Mouse (Mus musculus): Measurements from ENCODE around the gene Lrg1.

The Lrg1 gene

GRCm38 (mm10) chr17:56159729-56160128 lies 37.9 kb upstream of the Lrg1 start:
- no peak overlapping the region for H3K4me3 ChIP-seq (replicated peaks; ENCODE audit: low read length)

GRCm38 (mm10) chr17:56153643-56154042 lies 31.8 kb upstream of the Lrg1 start:
- Histone ChIP-seq H3K4me1 (replicated peaks; ENCODE audit: low read depth, low read length) (peaks cover 10% of the 10 kb centered on the region), H3K9me3 (ENCODE audit: low read length) (no peaks in the 10 kb centered on the region), H3K4me3 (replicated peaks; ENCODE audit: low read length) (no peak overlapping the region), H3K27me3 (ENCODE audit: insufficient read depth, low read length) (peaks cover 94% of the 10 kb centered on the region), H3K36me3 (ENCODE audit: insufficient read depth, low read length) (no peaks in the 10 kb centered on the region)
- TF ChIP-seq CTCF (conservative IDR thresholded peaks at IDR 0.05; ENCODE audit: low read length) (no peak), NANOG (IDR thresholded peaks at IDR 0.05; ENCODE audit: borderline replicate concordance, low read length) (no peak), POU5F1 (IDR thresholded peaks at IDR 0.05; ENCODE audit: borderline replicate concordance, low read length) (no peak)

More at GRCm38 (mm10) chr17:56159729-56160128, 37.9 kb upstream of the Lrg1 start:
- Histone ChIP-seq H3K27me3 (ENCODE audit: insufficient read depth, low read length) (peaks cover 66% of the 10 kb centered on the region), H3K4me1 (replicated peaks; ENCODE audit: low read depth, low read length) (peaks cover 36% of the 10 kb centered on the region), H3K36me3 (ENCODE audit: insufficient read depth, low read length) (no peaks in the 10 kb centered on the region), H3K9me3 (ENCODE audit: low read length) (no peaks in the 10 kb centered on the region)
- TF ChIP-seq NANOG (IDR thresholded peaks at IDR 0.05; ENCODE audit: borderline replicate concordance, low read length) (no peak), CTCF (conservative IDR thresholded peaks at IDR 0.05; ENCODE audit: low read length) (peak; percentile 98)

DNA sequence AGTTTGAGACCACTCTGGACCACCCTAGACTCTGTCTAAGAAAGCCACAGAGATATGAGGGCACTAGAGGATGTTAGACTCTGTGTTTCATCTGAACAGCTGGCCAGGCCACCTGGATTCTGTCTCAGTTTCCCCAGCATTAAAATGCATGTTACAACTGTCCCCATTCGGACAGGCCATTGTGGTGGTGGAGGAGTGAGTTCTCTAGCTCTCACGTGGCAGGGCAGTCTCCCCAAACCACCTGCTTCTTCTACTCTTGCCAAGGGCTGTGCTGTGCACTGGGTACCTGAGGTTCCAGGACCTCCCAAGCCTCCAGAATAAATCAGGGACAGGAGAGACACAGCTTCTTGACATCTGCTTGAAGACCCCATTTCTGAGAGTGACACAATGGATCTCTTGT lies 28.1 kb upstream of the Lrg1 start:
- Histone ChIP-seq H3K9me3 (ENCODE audit: low read length) (no peaks in the 10 kb centered on the region), H3K4me1 (replicated peaks; ENCODE audit: low read depth, low read length) (peaks cover 33% of the 10 kb centered on the region), H3K4me3 (replicated peaks; ENCODE audit: low read length) (no peak overlapping the region), H3K36me3 (ENCODE audit: insufficient read depth, low read length) (no peaks in the 10 kb centered on the region), H3K27me3 (ENCODE audit: insufficient read depth, low read length) (peaks cover 94% of the 10 kb centered on the region)
- TF ChIP-seq POU5F1 (IDR thresholded peaks at IDR 0.05; ENCODE audit: borderline replicate concordance, low read length): no peak
- TF ChIP-seq NANOG (IDR thresholded peaks at IDR 0.05; ENCODE audit: borderline replicate concordance, low read length): no peak
- no peak for TF ChIP-seq CTCF (conservative IDR thresholded peaks at IDR 0.05; ENCODE audit: low read length)

GRCm38 (mm10) chr17:56148790-56149618 lies 27.2 kb upstream of the Lrg1 start:
- TF ChIP-seq POU5F1 (IDR thresholded peaks at IDR 0.05; ENCODE audit: borderline replicate concordance, low read length): no peak
- no peak for TF ChIP-seq NANOG (IDR thresholded peaks at IDR 0.05; ENCODE audit: borderline replicate concordance, low read length)
- no peak for TF ChIP-seq CTCF (conservative IDR thresholded peaks at IDR 0.05; ENCODE audit: low read length)
- Histone ChIP-seq H3K9me3 (ENCODE audit: low read length) (no peaks in the 10 kb centered on the region), H3K36me3 (ENCODE audit: insufficient read depth, low read length) (no peaks in the 10 kb centered on the region), H3K4me1 (replicated peaks; ENCODE audit: low read depth, low read length) (peaks cover 36% of the 10 kb centered on the region), H3K4me3 (replicated peaks; ENCODE audit: low read length) (peak overlapping the region; percentile 59), H3K27me3 (ENCODE audit: insufficient read depth, low read length) (peaks cover 94% of the 10 kb centered on the region)

GRCm38 (mm10) chr17:56148280-56148679 lies 26.5 kb upstream of the Lrg1 start:
- Histone ChIP-seq H3K4me1 (replicated peaks; ENCODE audit: low read depth, low read length) (peaks cover 40% of the 10 kb centered on the region), H3K27me3 (ENCODE audit: insufficient read depth, low read length) (peaks cover 94% of the 10 kb centered on the region), H3K9me3 (ENCODE audit: low read length) (no peaks in the 10 kb centered on the region), H3K4me3 (replicated peaks; ENCODE audit: low read length) (peak overlapping the region; percentile 59), H3K36me3 (ENCODE audit: insufficient read depth, low read length) (no peaks in the 10 kb centered on the region)
- TF ChIP-seq NANOG (IDR thresholded peaks at IDR 0.05; ENCODE audit: borderline replicate concordance, low read length) (no peak), POU5F1 (IDR thresholded peaks at IDR 0.05; ENCODE audit: borderline replicate concordance, low read length) (no peak), CTCF (conservative IDR thresholded peaks at IDR 0.05; ENCODE audit: low read length) (no peak)

- Histone ChIP-seq H3K9me3 (ENCODE audit: low read length) (no peaks in the 10 kb centered on the region), H3K36me3 (ENCODE audit: insufficient read depth, low read length) (no peaks in the 10 kb centered on the region), H3K4me1 (replicated peaks; ENCODE audit: low read depth, low read length) (peaks cover 43% of the 10 kb centered on the region), H3K4me3 (replicated peaks; ENCODE audit: low read length) (no peak overlapping the region), H3K27me3 (ENCODE audit: insufficient read depth, low read length) (peaks cover 94% of the 10 kb centered on the region)
- TF ChIP-seq CTCF (conservative IDR thresholded peaks at IDR 0.05; ENCODE audit: low read length): no peak
- no peak for TF ChIP-seq NANOG (IDR thresholded peaks at IDR 0.05; ENCODE audit: borderline replicate concordance, low read length)
- TF ChIP-seq POU5F1 (IDR thresholded peaks at IDR 0.05; ENCODE audit: borderline replicate concordance, low read length): no peak
These were observed 25.6 kb upstream of the Lrg1 start for GRCm38 (mm10) chr17:56147420-56147819.

GRCm38 (mm10) chr17:56146131-56146530 lies 24.3 kb upstream of the Lrg1 start:
- Histone ChIP-seq H3K36me3 (ENCODE audit: insufficient read depth, low read length) (no peaks in the 10 kb centered on the region), H3K4me1 (replicated peaks; ENCODE audit: low read depth, low read length) (peaks cover 56% of the 10 kb centered on the region), H3K4me3 (replicated peaks; ENCODE audit: low read length) (no peak overlapping the region), H3K9me3 (ENCODE audit: low read length) (no peaks in the 10 kb centered on the region), H3K27me3 (ENCODE audit: insufficient read depth, low read length) (peaks cover 98% of the 10 kb centered on the region)
- no peak for TF ChIP-seq CTCF (conservative IDR thresholded peaks at IDR 0.05; ENCODE audit: low read length)
- TF ChIP-seq POU5F1 (IDR thresholded peaks at IDR 0.05; ENCODE audit: borderline replicate concordance, low read length): no peak
- no peak for TF ChIP-seq NANOG (IDR thresholded peaks at IDR 0.05; ENCODE audit: borderline replicate concordance, low read length)

DNA sequence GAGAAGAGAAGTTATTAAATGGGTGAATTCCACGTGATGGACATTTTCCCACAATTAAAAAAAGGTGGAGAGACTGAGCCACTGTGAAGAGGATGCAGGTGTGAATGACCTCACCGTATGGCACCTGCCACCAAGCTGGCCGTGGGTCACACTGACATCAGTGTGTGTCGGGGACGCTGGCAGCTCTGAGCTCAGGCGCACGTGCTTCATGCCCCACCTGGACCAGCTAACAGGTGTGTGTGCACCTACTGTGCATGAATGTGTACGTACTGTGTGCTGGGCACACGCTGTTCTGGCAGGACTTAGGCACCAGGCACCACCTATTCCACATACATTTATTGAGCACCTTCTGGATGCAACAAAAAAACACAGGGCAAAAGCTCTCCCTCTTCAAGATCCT lies 22.7 kb upstream of the Lrg1 start:
- no peaks in the 10 kb centered on the region for H3K9me3 ChIP-seq (ENCODE audit: low read length)
- H3K27me3 ChIP-seq (ENCODE audit: insufficient read depth, low read length): peaks cover 96% of the 10 kb centered on the region
- H3K36me3 ChIP-seq (ENCODE audit: insufficient read depth, low read length): no peaks in the 10 kb centered on the region
- no peak overlapping the region for H3K4me3 ChIP-seq (replicated peaks; ENCODE audit: low read length)
- peaks cover 64% of the 10 kb centered on the region for H3K4me1 ChIP-seq (replicated peaks; ENCODE audit: low read depth, low read length)
- TF ChIP-seq CTCF (conservative IDR thresholded peaks at IDR 0.05; ENCODE audit: low read length) (no peak), POU5F1 (IDR thresholded peaks at IDR 0.05; ENCODE audit: borderline replicate concordance, low read length) (no peak), NANOG (IDR thresholded peaks at IDR 0.05; ENCODE audit: borderline replicate concordance, low read length) (no peak)
